Mouse (Mus musculus) spleen, adult 2 months (tissue): Measurements from ENCODE around the gene Ilf2.

ENCODE experiments used
- CTCF ChIP-seq: fragments of 200-500 bp; IDR thresholded peaks from 2 replicates; pipeline ENCODE4 v1.5.1; 2011; ENCODE audit warnings: mild to moderate bottlenecking, inconsistent platforms; ENCODE audit not compliant: insufficient read depth, insufficient read length, insufficient replicate concordance; ENCODE audit errors: extremely low read depth
- POLR2A ChIP-seq: fragments of 200-500 bp; IDR thresholded peaks from 2 replicates; pipeline ENCODE4 v1.6.1; 2011; ENCODE audit warnings: low read depth, low read length, inconsistent platforms

DNA sequence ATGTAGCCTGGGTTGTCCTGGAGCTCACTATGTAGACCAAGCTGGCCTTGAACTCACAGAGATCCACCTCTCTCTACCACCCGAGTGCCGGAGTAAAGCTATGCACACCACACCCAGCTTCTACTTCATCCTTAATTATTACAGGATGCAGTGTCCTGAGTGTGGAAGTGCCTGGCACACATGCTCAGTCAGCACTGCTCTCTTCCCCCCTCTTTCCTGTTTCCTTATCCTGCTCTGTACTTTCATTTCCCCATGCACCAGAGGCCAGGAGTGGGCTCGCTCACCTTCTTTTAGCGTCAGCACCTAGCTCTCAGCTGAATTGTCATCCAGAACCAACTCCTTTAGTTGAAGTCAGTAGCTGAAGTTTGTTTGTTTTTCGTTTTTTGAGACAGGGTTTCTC, 15.6 kb upstream of the Ilf2 start:
- no peak for TF ChIP-seq POLR2A
- no peak for TF ChIP-seq CTCF
